Mouse (Mus musculus) liver, embryonic 14.5 days (tissue): ENCODE measurements around the gene Nubpl.

Experiments used
- CTCF ChIP-seq: IDR thresholded peaks from 2 replicates; pipeline ENCODE4 v1.5.1; 2016; ENCODE audit warnings: antibody characterized with exemption, low read depth, control low read depth
- EP300 ChIP-seq: IDR thresholded peaks from 2 replicates; pipeline ENCODE4 v1.6.1; 2016; ENCODE audit warnings: antibody characterized with exemption, low read depth

- TF ChIP-seq CTCF (no peak), EP300 (no peak)
Measured at GRCm38 (mm10) chr12:52318426-52318825, 220.9 kb downstream of the Nubpl start.
